Mouse (Mus musculus) layer of hippocampus, adult 9-11 months (tissue): ENCODE measurements around the gene Vps26c.
A peak's percentile ranks its signal among the peaks of the same experiment; 100 is the strongest.

Experiments used
- DNase-seq: peaks from one replicate; pipeline ENCODE4 v3.0.0; 2022

Vps26c gene

DNA sequence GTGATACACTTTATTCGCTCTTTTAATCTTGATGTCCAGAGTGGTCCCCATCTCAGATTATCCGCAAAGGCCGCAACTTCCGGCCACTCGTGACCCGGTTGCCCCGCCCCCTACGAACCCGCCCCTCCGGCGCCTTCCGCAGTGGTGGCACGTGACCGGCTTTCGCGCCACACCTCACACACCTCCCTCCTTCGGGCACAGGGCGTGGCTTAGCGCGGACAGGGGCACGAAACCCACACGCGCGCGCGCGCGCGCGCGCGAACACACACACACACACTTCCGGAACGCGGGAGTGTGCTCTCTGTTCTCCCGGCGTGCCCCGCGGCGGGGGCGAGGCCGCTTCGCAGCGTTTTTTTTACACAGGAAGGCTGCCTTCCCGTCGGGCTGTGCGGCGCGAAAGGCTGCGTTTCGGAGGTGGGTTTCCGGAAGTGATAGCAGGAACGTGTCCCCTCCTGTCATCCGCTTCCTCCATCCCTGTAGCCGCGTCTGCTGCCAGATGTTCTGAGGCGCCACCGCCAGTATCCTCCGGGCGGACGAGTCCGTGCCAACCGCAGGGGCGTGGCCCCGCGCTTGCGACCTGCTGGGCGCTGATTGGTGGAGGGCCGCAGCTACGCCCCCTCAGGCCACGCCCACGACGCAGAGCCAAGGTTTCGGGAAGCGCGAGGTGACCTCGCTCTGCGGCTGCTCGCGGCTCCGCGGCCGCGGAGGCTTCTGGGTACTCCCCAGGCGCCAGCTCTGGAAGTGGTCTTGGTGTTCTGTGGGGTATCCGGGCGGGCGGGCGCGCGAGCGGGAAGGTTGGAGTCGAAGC, at the start of gene Vps26c:
Vps26c (minus strand) TSS at position 487 of the 808 bp plus-strand sequence.
- peak; percentile 98 for DNase-seq

- DNase-seq, result no peak
Observed at GRCm38 (mm10) chr16:94575757-94576156, 49.1 kb upstream of the Vps26c start.

GRCm38 (mm10) chr16:94574718-94575094, 48.1 kb upstream of the Vps26c start:
- DNase-seq, result no peak

GRCm38 (mm10) chr16:94574025-94574717, 47.5 kb upstream of the Vps26c start:
- no peak for DNase-seq

DNA sequence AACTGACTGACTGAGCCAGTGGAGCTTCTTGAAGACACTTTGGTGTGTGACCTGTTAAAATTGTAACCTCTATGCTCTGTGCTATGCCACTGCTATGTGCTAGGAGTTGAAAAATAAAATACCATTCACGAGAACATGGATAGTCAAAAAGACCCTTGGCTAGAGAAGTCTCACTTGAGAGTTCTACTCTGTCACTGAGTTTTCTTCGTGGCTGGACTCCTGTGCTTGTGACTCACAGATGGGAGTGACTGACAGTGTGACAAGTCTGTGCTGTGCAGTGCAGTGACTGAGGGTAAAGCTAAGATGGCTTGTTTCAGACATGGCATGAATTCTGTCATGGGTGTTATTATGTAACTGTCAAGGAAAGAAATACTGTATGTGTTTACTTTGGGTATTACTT, 45.8 kb upstream of the Vps26c start:
- DNase-seq, result no peak

- no peak for DNase-seq
Observed at GRCm38 (mm10) chr16:94571111-94571993, 44.7 kb upstream of the Vps26c start.

GRCm38 (mm10) chr16:94570361-94571041, 43.9 kb upstream of the Vps26c start:
- DNase-seq, result peak; percentile 43

GRCm38 (mm10) chr16:94569229-94570176, 42.9 kb upstream of the Vps26c start, which contains the start of gene Dyrk1a:
Dyrk1a (plus strand) TSS chr16:94570010.
- DNase-seq, result peak; percentile 99

DNA sequence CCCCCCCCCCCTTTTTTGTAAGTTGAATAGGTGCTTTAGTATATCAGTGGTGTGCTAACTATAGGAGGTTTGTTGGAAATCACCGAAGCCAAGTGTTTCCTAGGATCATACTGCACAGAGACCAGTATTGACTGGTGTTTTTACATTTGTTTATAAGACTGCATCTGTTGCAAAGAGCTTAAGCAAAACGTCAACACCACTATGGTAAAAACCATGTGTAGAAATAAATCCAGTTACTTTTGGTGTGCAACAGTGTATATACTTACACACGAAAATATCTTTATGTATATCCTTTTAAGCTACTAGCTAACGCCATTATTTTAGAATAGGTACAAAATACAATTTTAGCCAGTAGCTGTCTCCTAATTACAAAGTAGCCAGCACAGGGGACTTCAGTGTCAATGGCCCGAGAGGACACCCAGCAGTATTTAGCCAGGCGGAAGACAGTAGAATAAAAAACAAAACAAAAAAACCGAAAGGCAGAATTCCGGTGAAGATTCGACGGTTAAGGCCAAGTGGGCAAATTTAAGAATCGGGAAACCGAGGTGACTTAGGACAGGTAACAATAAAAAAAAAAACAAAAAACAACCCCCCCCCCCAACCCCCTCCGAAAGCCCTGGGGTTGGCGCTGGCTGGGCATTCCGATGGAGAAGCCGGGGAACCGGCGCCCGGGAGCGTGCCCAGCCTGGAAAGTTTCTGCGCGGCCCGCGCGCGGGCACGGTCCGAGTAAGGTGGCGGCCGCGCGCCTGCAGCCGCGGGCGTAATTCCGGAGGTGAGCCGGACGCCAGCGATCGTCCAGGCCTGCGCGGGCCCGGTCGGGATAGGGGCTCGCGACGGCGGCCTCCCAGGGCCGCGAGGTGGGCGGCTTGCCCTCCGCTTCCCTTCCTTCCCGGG, 42.0 kb upstream of the Vps26c start:
- peak; percentile 78 for DNase-seq

- no peak for DNase-seq
Observed at GRCm38 (mm10) chr16:94567751-94568150, 41.1 kb upstream of the Vps26c start.

- DNase-seq, result no peak
Observed at GRCm38 (mm10) chr16:94566834-94567585, 40.4 kb upstream of the Vps26c start.

DNA sequence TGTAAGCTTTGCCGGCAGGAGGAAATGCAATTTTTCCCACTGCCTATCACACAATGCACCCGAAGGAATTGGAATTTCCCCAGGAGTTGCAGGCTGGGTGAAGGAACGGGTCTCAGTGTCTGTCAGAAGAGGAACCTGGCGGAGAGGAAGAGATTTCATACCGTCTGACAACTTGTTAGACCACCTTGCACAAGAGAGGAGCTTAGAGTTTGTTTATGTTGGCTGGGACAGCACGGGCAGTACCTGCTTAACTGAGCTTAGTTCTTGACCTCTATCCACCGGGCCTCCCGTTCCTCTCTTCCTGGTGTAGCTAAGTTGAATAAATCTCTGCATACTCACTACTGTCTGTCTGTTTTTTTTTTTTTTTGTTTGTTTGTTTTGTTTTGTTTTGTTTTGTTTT, 39.5 kb upstream of the Vps26c start:
- DNase-seq, result no peak

DNA sequence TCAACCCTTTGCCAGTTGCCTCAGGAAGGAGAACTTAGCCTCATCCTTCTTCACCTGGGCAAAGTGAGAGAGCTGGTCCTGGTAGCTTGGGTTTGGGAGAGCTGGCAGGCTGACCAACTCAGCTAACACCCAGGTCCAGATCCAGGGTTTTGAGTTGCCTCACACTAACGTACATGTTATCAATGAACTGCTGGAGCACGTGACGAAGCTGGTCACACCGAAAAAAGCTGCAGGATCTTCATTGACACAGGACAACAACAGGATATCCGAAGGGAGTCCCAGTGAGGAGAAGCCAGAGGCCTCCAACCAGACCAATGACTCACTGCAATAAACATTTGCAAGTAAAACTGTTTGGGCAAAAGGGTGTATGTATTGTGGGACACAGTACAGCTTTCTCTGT, 34.0 kb upstream of the Vps26c start:
- no peak for DNase-seq

- DNase-seq, result no peak
Observed at GRCm38 (mm10) chr16:94559782-94560181, 33.2 kb upstream of the Vps26c start.

- DNase-seq, result no peak
Observed at GRCm38 (mm10) chr16:94559282-94559681, 32.7 kb upstream of the Vps26c start.

- DNase-seq, result no peak
Observed at GRCm38 (mm10) chr16:94556228-94556627, 29.6 kb upstream of the Vps26c start.

DNA sequence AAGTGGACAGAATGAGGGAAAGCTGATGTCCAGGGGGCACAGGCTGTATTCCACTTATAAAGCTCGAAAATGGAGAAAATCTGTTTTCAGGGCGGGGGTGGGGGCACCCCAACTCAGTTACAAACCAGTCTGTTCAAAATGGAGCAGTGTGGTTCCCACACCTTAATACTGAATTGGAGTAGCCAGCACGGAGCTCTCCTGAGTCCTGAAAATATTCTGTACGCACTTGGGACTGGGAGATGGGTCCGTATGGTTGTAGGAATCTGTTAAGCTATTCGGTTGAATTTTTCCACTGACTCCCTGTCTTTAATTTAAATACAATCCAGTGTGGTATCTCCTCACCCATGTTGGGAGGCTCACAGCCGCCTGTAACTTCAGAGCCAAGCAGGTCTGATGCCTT, 28.7 kb upstream of the Vps26c start:
- no peak for DNase-seq

DNA sequence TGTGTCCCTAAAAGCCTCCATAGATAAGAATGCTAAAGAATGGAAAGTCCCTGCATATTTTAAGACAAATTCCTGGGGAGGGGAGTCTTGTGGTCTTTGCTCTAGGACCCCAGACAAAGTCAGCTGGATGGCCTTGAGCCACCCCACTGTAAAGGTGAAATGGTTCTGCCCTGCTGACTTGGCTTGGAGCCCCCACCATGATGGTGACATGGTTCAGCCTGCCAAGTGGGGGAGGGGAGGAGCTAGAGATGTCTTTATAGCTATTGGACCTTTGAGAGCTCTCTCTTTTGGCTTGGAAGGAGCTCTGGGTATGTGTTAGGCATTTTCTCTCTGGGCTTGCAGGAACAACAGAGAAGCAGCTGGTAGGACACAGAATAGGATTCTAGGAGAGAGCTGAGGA, 25.3 kb upstream of the Vps26c start:
- no peak for DNase-seq

GRCm38 (mm10) chr16:94549813-94550212, 23.2 kb upstream of the Vps26c start:
- no peak for DNase-seq
